Mouse (Mus musculus) cerebellum, adult 11-12 months (tissue): ENCODE measurements at regions not wholly inside any gene's neighbourhood (a gene's known extent, or its start where the extent isn't known, plus 50 kb on each side); places are given as distances from the start of the nearest gene placed in this dataset.

ENCODE experiments used
- DNase-seq: peaks from one replicate; pipeline ENCODE4 v3.0.0; 2022

- no peak for DNase-seq
These were observed 186.2 kb upstream of the Robo2 start for GRCm38 (mm10) chr16:74597735-74598340.

- no peak for DNase-seq
These were observed 180.3 kb upstream of the Robo2 start for GRCm38 (mm10) chr16:74591896-74592295.

- DNase-seq, result no peak
These were observed 171.2 kb upstream of the Robo2 start for GRCm38 (mm10) chr16:74582645-74583423.

GRCm38 (mm10) chr16:74548374-74548773, 136.7 kb upstream of the Robo2 start:
- DNase-seq, result no peak

GRCm38 (mm10) chr16:74530531-74530930, 118.9 kb upstream of the Robo2 start:
- no peak for DNase-seq

- no peak for DNase-seq
These were observed 116.6 kb upstream of the Robo2 start for GRCm38 (mm10) chr16:74528245-74528644.

GRCm38 (mm10) chr16:74526521-74526920, 114.9 kb upstream of the Robo2 start:
- DNase-seq, result no peak

- DNase-seq, result no peak
These were observed 108.9 kb upstream of the Robo2 start for GRCm38 (mm10) chr16:74520501-74520900.

- DNase-seq, result no peak
These were observed 106.3 kb upstream of the Robo2 start for GRCm38 (mm10) chr16:74517888-74518287.

- DNase-seq, result no peak
These were observed 105.7 kb upstream of the Robo2 start for GRCm38 (mm10) chr16:74517374-74517773.

GRCm38 (mm10) chr16:74514481-74514880, 102.9 kb upstream of the Robo2 start:
- DNase-seq, result no peak

- DNase-seq, result no peak
These were observed 98.8 kb upstream of the Robo2 start for GRCm38 (mm10) chr16:74510383-74510782.

GRCm38 (mm10) chr16:74509489-74509888, 97.9 kb upstream of the Robo2 start:
- no peak for DNase-seq

- no peak for DNase-seq
These were observed 95.1 kb upstream of the Robo2 start for GRCm38 (mm10) chr16:74506719-74507118.

GRCm38 (mm10) chr16:74506173-74506709, 94.6 kb upstream of the Robo2 start:
- DNase-seq, result no peak

GRCm38 (mm10) chr16:74504426-74504825, 92.8 kb upstream of the Robo2 start:
- no peak for DNase-seq

- DNase-seq, result no peak
These were observed 89.1 kb upstream of the Robo2 start for GRCm38 (mm10) chr16:74500687-74501086.

- DNase-seq, result no peak
These were observed 56.3 kb upstream of the Robo2 start for GRCm38 (mm10) chr16:74467745-74468420.

- DNase-seq, result no peak
These were observed 55.5 kb upstream of the Robo2 start for GRCm38 (mm10) chr16:74467159-74467558.

GRCm38 (mm10) chr16:74464835-74465234, 53.2 kb upstream of the Robo2 start:
- no peak for DNase-seq

- no peak for DNase-seq
These were observed 52.7 kb upstream of the Robo2 start for GRCm38 (mm10) chr16:74464290-74464689.

- no peak for DNase-seq
These were observed 50.8 kb upstream of the Robo2 start for GRCm38 (mm10) chr16:74462436-74462835.
